ENCODE assay signal across 8 mouse cellular contexts in genomic region chr6:67036356-67036811, GRCm38 (mm10). TPM values are rescaled to one million over a fixed set of nuclear protein-coding genes. Genes with fewer than 3 reads are reported as not detected.
DNase-seq lines count a peak whose midpoint lies in the region; ATAC-seq and TF ChIP-seq lines count a peak whose summit lies in the region.

No protein-coding gene starts in this region.

- peak overlapping the region; percentile 78 for H3K4me2 ChIP-seq in forebrain, embryonic 14.5 days (ENCODE audit: low read length)
- H3K4me2 ChIP-seq in liver, postnatal 0 days (ENCODE audit: low read depth, low read length) = peak overlapping the region; percentile 87
- H3K4me2 ChIP-seq in neural tube, embryonic 13.5 days = peak overlapping the region; percentile 74

- under 1% methylated on average over 29 of the region's 29 CpGs for WGBS in forebrain, embryonic 14.5 days
- WGBS in liver, postnatal 0 days (ENCODE audit: insufficient replicate concordance) = under 1% methylated on average over 29 of the region's 29 CpGs
- WGBS in neural tube, embryonic 13.5 days = 0% methylated on average over 29 of the region's 29 CpGs

- ATAC-seq in forebrain, embryonic 14.5 days = peak; percentile 66
- ATAC-seq in liver, postnatal 0 days = peak; percentile 75
- ATAC-seq in neural tube, embryonic 13.5 days (ENCODE audit: low read depth) = peak; percentile 81

- H3K4me3 ChIP-seq in ES-E14 (ENCODE audit: insufficient read depth in 1 of 2, low read depth in 1 of 2, low read length in 2 of 2, poor library complexity in 1 of 2, severe bottlenecking in 1 of 2) = peak overlapping the region; percentile 94 to 95
- H3K4me3 ChIP-seq in forebrain, embryonic 14.5 days (ENCODE audit: low read depth, low read length) = peak overlapping the region; percentile 76
- peak overlapping the region; percentile 98 for H3K4me3 ChIP-seq in liver, postnatal 0 days (ENCODE audit: low read depth, low read length)
- H3K4me3 ChIP-seq in neural tube, embryonic 13.5 days = peak overlapping the region; percentile 87

- peak; percentile 86 for TF ChIP-seq CTCF in liver, postnatal 0 days (IDR thresholded peaks at IDR 0.05; ENCODE audit: low read depth)

- H3K9ac ChIP-seq in ES-E14 (ENCODE audit: insufficient read depth, low read depth, low read length, poor library complexity, severe bottlenecking) = peak overlapping the region; percentile 91
- H3K9ac ChIP-seq in forebrain, embryonic 14.5 days (ENCODE audit: low read length) = peak overlapping the region; percentile 82
- H3K9ac ChIP-seq in liver, postnatal 0 days (replicated peaks) = peak overlapping the region; percentile 97
- H3K9ac ChIP-seq in neural tube, embryonic 13.5 days = peak overlapping the region; percentile 95

- intact Hi-C loops in heart, postnatal 14 days (cut with DNase I) = loop anchor here (1.0 to 10.0 kb wide), 5 partner anchors 74 to 192 kb away; partner anchors contain the start of gene Gng12

- in situ Hi-C loops in ES-E14 (cut with MboI; ENCODE audit: low sequenced_read_pairs in 2 of 2, unreplicated experiment in 2 of 2) = no loop called here

- DNase-seq in ES-E14 (ENCODE audit: low read depth, low spot score) = no peak
- peak; percentile 66 for DNase-seq in cerebellum, adult 11 months
- peak; percentile 84 for DNase-seq in forebrain, embryonic 14.5 days (ENCODE audit: low spot score)
- DNase-seq in heart, postnatal 14 days = peak; percentile 84 to 88
- DNase-seq in layer of hippocampus, adult 11-12 months (ENCODE audit: low spot score) = peak; percentile 81
- DNase-seq in liver, postnatal 0 days = peak; percentile 90
- DNase-seq in telencephalon, adult 2 months (ENCODE audit: low read depth, low spot score) = peak; percentile 58

- H3K36me3 ChIP-seq in ES-E14 (ENCODE audit: control insufficient read depth, insufficient read depth, low read length, poor library complexity, severe bottlenecking) = peaks cover 21% of the 10 kb centered on the region
- H3K36me3 ChIP-seq in forebrain, embryonic 14.5 days (ENCODE audit: control insufficient read depth, insufficient read depth, low read length) = no peaks in the 10 kb centered on the region
- 0 out of 2 replicates have a peak, but pooled peaks cover 2% of the 10 kb centered on the region for H3K36me3 ChIP-seq in liver, postnatal 0 days (replicated peaks; ENCODE audit: insufficient read depth, low read length)
- no peaks in the 10 kb centered on the region for H3K36me3 ChIP-seq in neural tube, embryonic 13.5 days

- TF ChIP-seq EP300 in liver, postnatal 0 days (IDR thresholded peaks at IDR 0.05; ENCODE audit: low read depth) = peak; percentile 9; the same call in 1 of the 2 replicates

- no peaks in the 10 kb centered on the region for H3K9me3 ChIP-seq in ES-E14 (ENCODE audit: control insufficient read depth, insufficient read depth, low read depth, low read length)
- H3K9me3 ChIP-seq in forebrain, embryonic 14.5 days (replicated peaks; ENCODE audit: control insufficient read depth, low read length) = no peaks in the 10 kb centered on the region
- no peaks in the 10 kb centered on the region for H3K9me3 ChIP-seq in liver, postnatal 0 days (ENCODE audit: low read length)
- H3K9me3 ChIP-seq in neural tube, embryonic 13.5 days = no peaks in the 10 kb centered on the region

- peaks cover 2 to 5% of the 10 kb centered on the region in 2 experiments for H3K4me1 ChIP-seq in ES-E14 (ENCODE audit: control insufficient read depth in 2 of 2, insufficient read depth in 2 of 2, low read length in 2 of 2, poor library complexity in 1 of 2)
- peaks cover 9% of the 10 kb centered on the region; the same call in 1 of the 2 replicates for H3K4me1 ChIP-seq in forebrain, embryonic 14.5 days (ENCODE audit: control insufficient read depth, insufficient read depth, low read length)
- H3K4me1 ChIP-seq in liver, postnatal 0 days (ENCODE audit: insufficient read depth) = peaks cover 20% of the 10 kb centered on the region; the same call in 1 of the 2 replicates
- H3K4me1 ChIP-seq in neural tube, embryonic 13.5 days (replicated peaks) = peaks cover 23% of the 10 kb centered on the region

- peak overlapping the region; percentile 78 for H3K27ac ChIP-seq in ES-E14 (ENCODE audit: insufficient read depth, low read depth, low read length, poor library complexity, severe bottlenecking)
- H3K27ac ChIP-seq in forebrain, embryonic 14.5 days (ENCODE audit: low read depth, low read length) = peak overlapping the region; percentile 83
- H3K27ac ChIP-seq in liver, postnatal 0 days (ENCODE audit: low read depth) = peak overlapping the region; percentile 99
- H3K27ac ChIP-seq in neural tube, embryonic 13.5 days (replicated peaks) = peak overlapping the region; percentile 95

- H3K27me3 ChIP-seq in forebrain, embryonic 14.5 days (replicated peaks; ENCODE audit: control insufficient read depth, insufficient read depth, low read length) = no peaks in the 10 kb centered on the region
- no peaks in the 10 kb centered on the region for H3K27me3 ChIP-seq in liver, postnatal 0 days (ENCODE audit: insufficient read depth, low read length)
- H3K27me3 ChIP-seq in neural tube, embryonic 13.5 days = no peaks in the 10 kb centered on the region

TF ChIP-seq in ES-E14, 5 proteins besides CTCF, POLR2A, EP300 and RAD21:
- peak; percentile 63; the same call in 1 of the 2 replicates for TF ChIP-seq MAFK (IDR thresholded peaks at IDR 0.05; ENCODE audit: insufficient read depth, low read depth, low read length)
- TF ChIP-seq CHD2 (IDR thresholded peaks at IDR 0.05; ENCODE audit: low read depth, low read length) = peak; percentile 74
- no peak for TF ChIP-seq ZC3H11A (IDR thresholded peaks at IDR 0.05; ENCODE audit: borderline replicate concordance, low read depth, low read length)

RNA-seq across cellular contexts. Expression of gene Gadd45a, which starts 0.9 kb away (rescaled TPM):
- total RNA-seq in ES-E14 (2012; rRNA removed) = 49.1 and 70.3 TPM in 2 replicates
- polyA plus RNA-seq in forebrain, embryonic 14.5 days (2014; fragmentation: Nextera tagmentation; extraction: Ambion mirVana) = 7.1 and 9.4 TPM in 2 replicates
- 10 to 100 TPM; 19.6 to 22.3 TPM for total RNA-seq in heart, postnatal 14 days (2021)
- polyA plus RNA-seq in liver, postnatal 0 days (2015; fragmentation: Nextera tagmentation; extraction: Ambion mirVana) = 49.5 and 65.0 TPM in 2 replicates
- polyA plus RNA-seq in neural tube, embryonic 13.5 days (2015; fragmentation: Nextera tagmentation; extraction: Ambion mirVana) = 28.3 and 29.8 TPM in 2 replicates
